Mouse (Mus musculus) intestine, embryonic 15.5 days (tissue): ENCODE measurements around the gene Cdk2ap1. TPM values are rescaled to one million over a fixed set of nuclear protein-coding genes. Genes with fewer than 3 reads are reported as not detected.
"Not testable (repeated sequence)": the region's sequence is repeated elsewhere in the genome, so short reads cannot be mapped to it uniquely, and the experiment has no call there.

Experiments used
- ATAC-seq: fragments of 200-750 bp; cut with Nextera tagmentation; 2 replicates; pipeline ENCODE4 v1.8.0; 2017; ENCODE audit warnings: moderate TSS enrichment, moderate library complexity
- H3K27ac ChIP-seq: fragments of 300-500 bp; sonication (generic); 2 replicates; pipeline ENCODE4 v1.5.1; 2015; ENCODE audit warnings: mild to moderate bottlenecking, inconsistent platforms
- H3K27me3 ChIP-seq: fragments of 300-500 bp; sonication (generic); replicated peaks from 2 replicates; pipeline ENCODE4 v1.6.1; 2015; ENCODE audit warnings: inconsistent platforms
- H3K36me3 ChIP-seq: fragments of 300-500 bp; sonication (generic); 2 replicates; pipeline ENCODE4 v1.6.1; 2015; ENCODE audit warnings: inconsistent platforms
- H3K4me1 ChIP-seq: fragments of 300-500 bp; sonication (generic); replicated peaks from 2 replicates; pipeline ENCODE4 v1.6.1; 2015; ENCODE audit warnings: inconsistent platforms
- H3K4me2 ChIP-seq: fragments of 300-500 bp; sonication (generic); replicated peaks from 2 replicates; pipeline ENCODE4 v1.6.1; 2015; ENCODE audit warnings: mild to moderate bottlenecking, inconsistent platforms
- H3K4me3 ChIP-seq: fragments of 300-500 bp; sonication (generic); replicated peaks from 2 replicates; pipeline ENCODE4 v1.5.1; 2015; ENCODE audit warnings: inconsistent platforms
- H3K9ac ChIP-seq: fragments of 300-500 bp; sonication (generic); 2 replicates; pipeline ENCODE4 v1.6.1; 2015; ENCODE audit warnings: inconsistent platforms
- H3K9me3 ChIP-seq: fragments of 300-500 bp; sonication (generic); 2 replicates; pipeline ENCODE4 v1.6.1; 2016; ENCODE audit warnings: inconsistent platforms
- WGBS: fragments of 180-500 bp; shearing (Covaris S2); methylation state at CpG from one replicate; pipeline ENCODE4 v1.1.7; 2015; 5-methylcytosine and 5-hydroxymethylcytosine counted together
- polyA plus RNA-seq: library from polyadenylated mRNA; unstranded; fragments of >200 nt; fragmentation: Nextera tagmentation; extraction: Ambion mirVana; gene quantifications from 2 replicates; pipeline ENCODE4 v1.2.1, GENCODE M21; 2015

The Cdk2ap1 gene
- polyA plus RNA-seq, 1 experiment from 2014 or later = 118 TPM

DNA sequence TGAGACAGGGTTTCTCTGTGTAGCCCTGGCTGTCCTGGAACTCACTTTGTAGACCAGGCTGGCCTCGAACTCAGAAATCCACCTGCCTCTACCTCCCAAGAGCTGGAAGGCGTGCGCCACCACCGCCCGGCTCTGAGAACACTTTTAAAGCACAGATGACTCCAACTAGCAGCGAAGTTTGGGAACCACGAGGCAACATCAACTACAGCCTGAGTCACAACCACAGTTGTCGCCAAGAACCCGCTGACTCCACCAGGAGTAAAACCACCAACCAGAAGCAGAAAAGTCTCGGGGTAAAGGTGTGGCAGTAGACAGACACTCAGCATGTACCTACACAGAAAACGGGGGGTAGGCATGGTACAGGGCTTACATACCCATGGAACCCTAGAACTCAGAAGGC, 52.8 kb downstream of the Cdk2ap1 start:
- H3K27ac ChIP-seq = no peak overlapping the region
- no peaks in the 10 kb centered on the region for H3K9me3 ChIP-seq
- ATAC-seq = no peak
- 94% methylated on average over 11 of the region's 11 CpGs for WGBS
- H3K36me3 ChIP-seq = peaks cover 31% of the 10 kb centered on the region
- no peaks in the 10 kb centered on the region for H3K4me1 ChIP-seq
- no peak overlapping the region for H3K4me2 ChIP-seq
- no peaks in the 10 kb centered on the region for H3K27me3 ChIP-seq
- no peak overlapping the region for H3K9ac ChIP-seq
- no peak overlapping the region for H3K4me3 ChIP-seq

DNA sequence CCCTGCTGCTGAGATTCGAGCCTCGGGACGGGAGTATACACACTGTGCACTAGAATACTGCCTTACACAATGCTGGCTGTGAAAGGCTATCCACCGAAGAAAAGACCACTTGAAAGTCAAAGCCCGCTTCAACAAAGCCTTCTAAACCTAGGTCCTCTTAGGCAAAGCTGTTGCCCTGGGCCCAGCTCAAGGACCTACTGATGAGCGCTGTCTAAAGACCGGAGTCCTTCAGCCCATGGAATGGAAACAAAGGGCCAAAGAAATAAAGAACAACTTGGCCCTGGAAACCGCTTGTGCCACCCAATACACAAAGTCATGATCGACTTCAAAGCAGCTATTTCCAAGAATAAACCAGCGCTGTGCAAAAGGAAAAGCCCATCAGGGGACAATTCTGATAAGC, 53.7 kb downstream of the Cdk2ap1 start:
- Histone ChIP-seq H3K4me3 (no peak overlapping the region), H3K9me3 (no peaks in the 10 kb centered on the region), H3K27me3 (no peaks in the 10 kb centered on the region), H3K36me3 (peaks cover 24% of the 10 kb centered on the region), H3K9ac (no peak overlapping the region), H3K4me1 (no peaks in the 10 kb centered on the region), H3K27ac (no peak overlapping the region), H3K4me2 (no peak overlapping the region)
- ATAC-seq = no peak
- WGBS = 95% methylated on average over 10 of the region's 10 CpGs

DNA sequence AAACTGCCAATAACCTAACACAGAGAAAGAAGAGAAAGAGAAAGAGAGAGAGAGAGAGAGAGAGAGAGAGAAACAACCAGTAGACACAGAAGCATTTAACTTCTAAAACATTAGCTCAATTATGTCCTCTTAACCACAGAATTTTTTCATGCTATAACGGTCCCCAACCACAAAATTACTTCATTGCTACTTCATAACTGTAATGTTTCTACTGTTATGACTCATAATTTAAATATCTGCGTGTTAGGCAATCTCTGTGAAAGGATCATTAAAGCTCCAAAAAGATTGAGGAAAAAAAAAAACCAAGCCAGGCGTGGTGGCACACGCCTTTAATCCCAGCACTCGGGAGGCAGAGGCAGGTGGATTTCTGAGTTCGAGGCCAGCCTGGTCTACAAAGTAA, 60.0 kb downstream of the Cdk2ap1 start:
- not testable (repeated sequence) for H3K27ac ChIP-seq, H3K4me2 ChIP-seq, H3K9ac ChIP-seq, H3K27me3 ChIP-seq, H3K4me1 ChIP-seq, ATAC-seq, H3K9me3 ChIP-seq, H3K4me3 ChIP-seq
- 89% methylated on average over 6 of the region's 6 CpGs for WGBS
- peaks cover 17% of the 10 kb centered on the region for H3K36me3 ChIP-seq

DNA sequence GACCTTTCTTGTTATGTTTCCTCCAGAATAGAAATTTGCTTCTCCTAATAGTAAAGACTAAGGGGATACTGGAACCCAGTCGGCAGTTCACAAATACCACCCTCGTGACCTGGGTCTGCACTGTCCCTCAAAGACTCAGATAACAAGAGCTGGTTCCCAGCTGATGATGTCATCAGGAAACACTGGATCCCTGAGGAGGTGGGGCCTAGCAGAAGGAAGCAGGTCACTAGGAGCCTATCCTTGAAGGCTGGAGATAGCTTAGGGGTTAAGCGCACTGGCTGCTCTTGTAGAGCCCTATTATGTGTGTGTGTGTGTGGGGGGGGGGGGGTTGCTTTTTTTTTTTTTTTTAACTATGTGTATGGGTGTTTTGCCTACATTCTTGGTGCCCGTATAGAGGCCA, 62.8 kb downstream of the Cdk2ap1 start:
- peak; percentile 83 for ATAC-seq

DNA sequence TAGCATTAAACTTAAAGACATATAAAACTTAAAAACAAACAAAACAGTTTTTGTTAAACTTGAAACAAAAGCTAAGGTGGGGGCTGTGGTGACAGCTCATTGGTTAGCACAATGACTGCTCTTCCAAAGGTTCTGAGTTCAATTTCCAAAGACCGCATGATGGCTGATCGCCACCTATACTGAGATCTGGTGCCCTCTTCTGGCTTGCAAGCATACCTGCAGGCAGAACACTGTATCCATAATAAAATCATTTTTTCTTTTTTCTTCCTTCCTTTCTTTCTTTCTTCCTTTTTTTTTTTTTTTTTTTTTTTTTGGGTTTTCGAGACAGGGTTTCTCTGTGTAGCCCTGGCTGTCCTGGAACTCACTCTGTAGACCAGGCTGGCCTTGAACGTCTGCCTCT, 63.6 kb downstream of the Cdk2ap1 start:
- not testable (repeated sequence) for H3K27ac ChIP-seq, H3K9me3 ChIP-seq, H3K4me3 ChIP-seq, H3K27me3 ChIP-seq, H3K4me2 ChIP-seq, H3K9ac ChIP-seq, ATAC-seq, H3K4me1 ChIP-seq
- H3K36me3 ChIP-seq = peaks cover 14% of the 10 kb centered on the region
- 61% methylated on average over 3 of the region's 4 CpGs for WGBS

More for the DNA sequence above, 62.8 kb downstream of the Cdk2ap1 start:
- Histone ChIP-seq H3K4me3 (no peak overlapping the region), H3K9me3 (no peaks in the 10 kb centered on the region), H3K36me3 (peaks cover 16% of the 10 kb centered on the region), H3K9ac (no peak overlapping the region), H3K4me2 (no peak overlapping the region), H3K4me1 (no peaks in the 10 kb centered on the region), H3K27ac (no peak overlapping the region), H3K27me3 (no peaks in the 10 kb centered on the region)
- WGBS = 56% methylated on average over 4 of the region's 4 CpGs

DNA sequence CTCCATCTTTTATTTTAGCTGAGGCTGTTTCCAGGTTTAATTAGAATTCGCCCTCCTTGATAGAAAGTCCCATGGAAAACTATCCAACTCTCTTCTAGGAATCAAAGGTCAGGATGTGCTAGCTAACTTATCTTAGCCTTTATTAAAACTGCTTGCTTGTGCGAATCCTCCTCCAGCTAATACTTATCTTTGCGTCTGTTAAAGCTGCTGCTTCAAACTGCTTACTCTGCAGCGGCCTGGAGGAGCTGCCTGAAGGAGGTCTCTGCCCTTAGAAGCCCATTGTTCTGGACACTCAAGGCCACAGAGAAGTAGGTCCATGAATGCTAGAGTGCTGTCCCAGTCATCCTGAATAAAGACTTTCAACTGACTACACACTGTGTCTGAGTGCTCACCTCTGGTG, 66.4 kb downstream of the Cdk2ap1 start:
- no peak overlapping the region for H3K4me3 ChIP-seq
- no peak overlapping the region for H3K27ac ChIP-seq
- WGBS = 90% methylated on average over 4 of the region's 4 CpGs
- no peak overlapping the region for H3K4me2 ChIP-seq
- H3K4me1 ChIP-seq = no peaks in the 10 kb centered on the region
- no peaks in the 10 kb centered on the region for H3K27me3 ChIP-seq
- peaks cover 14% of the 10 kb centered on the region for H3K36me3 ChIP-seq
- ATAC-seq = no peak
- no peaks in the 10 kb centered on the region for H3K9me3 ChIP-seq
- H3K9ac ChIP-seq = no peak overlapping the region

Other genes starting within 250 kb of the Cdk2ap1 start
- gene Arl6ip4, start 247.0 kb downstream of the Cdk2ap1 start, polyA plus RNA-seq = 90.8 and 95.4 TPM in 2 replicates
- gene Pitpnm2, start 113.3 kb downstream of the Cdk2ap1 start, polyA plus RNA-seq = 3.1 and 3.8 TPM in 2 replicates
- 8.0 and 10.3 TPM in 2 replicates for gene Mphosph9, start 35.1 kb downstream of the Cdk2ap1 start, polyA plus RNA-seq
- gene 2810006K23Rik, start 35.0 kb downstream of the Cdk2ap1 start, polyA plus RNA-seq = 13.4 and 15.5 TPM in 2 replicates
- 78.6 and 90.3 TPM in 2 replicates for gene Sbno1, start 62.9 kb upstream of the Cdk2ap1 start, polyA plus RNA-seq
- gene Kmt5a, start 76.8 kb upstream of the Cdk2ap1 start, polyA plus RNA-seq = 93.5 and 105 TPM in 2 replicates
- gene Rilpl2, start 115.3 kb upstream of the Cdk2ap1 start, polyA plus RNA-seq = 44.0 and 46.2 TPM in 2 replicates
- 21.4 and 23.6 TPM in 2 replicates for gene Snrnp35, start 120.1 kb upstream of the Cdk2ap1 start, polyA plus RNA-seq
- 10.3 and 11.9 TPM in 2 replicates for gene Rilpl1, start 168.3 kb upstream of the Cdk2ap1 start, polyA plus RNA-seq
- 642 and 660 TPM in 2 replicates for gene Tmed2, start 177.6 kb upstream of the Cdk2ap1 start, polyA plus RNA-seq
- gene Ddx55, start 189.8 kb upstream of the Cdk2ap1 start, polyA plus RNA-seq = 13.9 and 15.9 TPM in 2 replicates
- gene Eif2b1, start 216.0 kb upstream of the Cdk2ap1 start, polyA plus RNA-seq = 85.0 and 88.3 TPM in 2 replicates
- 50.6 and 57.6 TPM in 2 replicates for gene Gtf2h3, start 216.1 kb upstream of the Cdk2ap1 start, polyA plus RNA-seq